Mouse (Mus musculus) cerebellum, adult 2 months (tissue): ENCODE results near the gene Smoc1.

Experiments used
- CTCF ChIP-seq: fragments of 200-500 bp; IDR thresholded peaks from 2 replicates; pipeline ENCODE4 v1.5.1; 2011; ENCODE audit warnings: low read depth, mild to moderate bottlenecking, control low read depth, low read length, moderate library complexity, borderline replicate concordance; ENCODE audit not compliant: insufficient read depth
- POLR2A ChIP-seq: fragments of 200-500 bp; IDR thresholded peaks from 2 replicates; pipeline ENCODE4 v1.6.1; 2011; ENCODE audit warnings: low read length, control low read depth, borderline replicate concordance; ENCODE audit not compliant: insufficient read depth

GRCm38 (mm10) chr12:81144201-81144600 is 117.6 kb downstream of the Smoc1 start:
- TF ChIP-seq CTCF (no peak), POLR2A (no peak)
